Mouse (Mus musculus) C2C12 (cell line): ENCODE results near the gene Irf8. TPM values are rescaled to one million over a fixed set of nuclear protein-coding genes. Genes with fewer than 3 reads are reported as not detected.

Experiments
- H3K27me3 ChIP-seq: one replicate; pipeline ENCODE4 v1.6.1; 2011; ENCODE audit not compliant: control insufficient read depth, insufficient read depth, insufficient read length
- H3K36me3 ChIP-seq: one replicate; pipeline ENCODE4 v1.6.1; 2011; ENCODE audit not compliant: control insufficient read depth, insufficient read depth
- H3K4me3 ChIP-seq: one replicate; pipeline ENCODE4 v1.5.1; 2011; ENCODE audit warnings: mild to moderate bottlenecking, control low read depth; ENCODE audit not compliant: poor library complexity, insufficient read depth, severe bottlenecking
- H3K79me2 ChIP-seq: one replicate; pipeline ENCODE4 v1.6.1; 2011; ENCODE audit not compliant: control insufficient read depth, insufficient read depth
- H3K79me3 ChIP-seq: one replicate; pipeline ENCODE4 v1.6.1; 2011; ENCODE audit warnings: low read depth, control low read depth
- H3ac ChIP-seq: one replicate; pipeline ENCODE3; 2011; ENCODE audit warnings: low read depth; ENCODE audit not compliant: control insufficient read depth, insufficient read length
- CEBPB ChIP-seq: IDR thresholded peaks from one replicate; pipeline ENCODE4 v1.6.1; 2011; ENCODE audit warnings: low read depth, mild to moderate bottlenecking, control low read depth, moderate library complexity
- CTCF ChIP-seq: IDR thresholded peaks from one replicate; pipeline ENCODE4 v1.5.1; 2011; ENCODE audit not compliant: control insufficient read depth, insufficient read depth, insufficient read length
- FOSL1 ChIP-seq: IDR thresholded peaks from one replicate; pipeline ENCODE4 v1.8.0; 2011; ENCODE audit warnings: mild to moderate bottlenecking, low read length; ENCODE audit not compliant: poor library complexity, insufficient read depth, severe bottlenecking
- MAX ChIP-seq: IDR thresholded peaks from one replicate; pipeline ENCODE4 v1.6.1; 2011; ENCODE audit warnings: mild to moderate bottlenecking, control low read depth
- MYOD1 ChIP-seq: IDR thresholded peaks from one replicate; pipeline ENCODE4 v1.6.1; 2011; ENCODE audit warnings: low read depth; ENCODE audit not compliant: control insufficient read depth, insufficient read length
- MYOG ChIP-seq: IDR thresholded peaks from one replicate; pipeline ENCODE4 v1.6.1; 2011; ENCODE audit not compliant: control insufficient read depth, insufficient read length; ENCODE audit errors: extremely low read depth
- USF1 ChIP-seq: IDR thresholded peaks from one replicate; pipeline ENCODE4 v1.6.1; 2011; ENCODE audit warnings: low read depth, mild to moderate bottlenecking, control low read depth, moderate library complexity
- polyA plus RNA-seq: library from polyadenylated mRNA; unstranded; fragments of >200 nt; fragmentation: generic; extraction: Trizol; gene quantifications from one replicate; pipeline ENCODE4 v1.2.1, GENCODE M21; 2012; ENCODE audit warnings: missing spikeins

Gene Irf8
- polyA plus RNA-seq, 1 experiment: not detected

GRCm38 (mm10) chr8:120783781-120784180 lies 47.6 kb downstream of the Irf8 start:
- Histone ChIP-seq H3K4me3 (no peak overlapping the region), H3K36me3 (no peaks in the 10 kb centered on the region), H3K79me3 (no peaks in the 10 kb centered on the region), H3K27me3 (peaks cover 77% of the 10 kb centered on the region), H3ac (no peak overlapping the region), H3K79me2 (no peaks in the 10 kb centered on the region)
- TF ChIP-seq CEBPB (no peak), FOSL1 (no peak), MYOD1 (no peak), MYOG (no peak), MAX (no peak), USF1 (no peak), CTCF (no peak)

GRCm38 (mm10) chr8:120786753-120787152 lies 50.6 kb downstream of the Irf8 start:
- TF ChIP-seq MYOG (no peak), USF1 (no peak), MYOD1 (no peak), CEBPB (no peak), MAX (no peak)
- Histone ChIP-seq H3K4me3 (no peak overlapping the region), H3K79me2 (no peaks in the 10 kb centered on the region), H3K27me3 (peaks cover 82% of the 10 kb centered on the region), H3ac (no peak overlapping the region), H3K36me3 (no peaks in the 10 kb centered on the region), H3K79me3 (no peaks in the 10 kb centered on the region)

GRCm38 (mm10) chr8:120787631-120788030 lies 51.5 kb downstream of the Irf8 start:
- Histone ChIP-seq H3K4me3 (no peak overlapping the region), H3K79me2 (no peaks in the 10 kb centered on the region), H3ac (no peak overlapping the region), H3K36me3 (no peaks in the 10 kb centered on the region), H3K27me3 (peaks cover 83% of the 10 kb centered on the region), H3K79me3 (no peaks in the 10 kb centered on the region)
- no peak for TF ChIP-seq USF1
- no peak for TF ChIP-seq MYOD1
- TF ChIP-seq MAX: no peak
- TF ChIP-seq FOSL1: no peak
- TF ChIP-seq MYOG: no peak
- TF ChIP-seq CTCF: no peak
- TF ChIP-seq CEBPB: no peak

GRCm38 (mm10) chr8:120792710-120793109 lies 56.6 kb downstream of the Irf8 start:
- Histone ChIP-seq H3K27me3 (peaks cover 82% of the 10 kb centered on the region), H3K79me2 (no peaks in the 10 kb centered on the region), H3K36me3 (no peaks in the 10 kb centered on the region), H3K4me3 (no peak overlapping the region), H3K79me3 (no peaks in the 10 kb centered on the region), H3ac (no peak overlapping the region)
- no peak for TF ChIP-seq CTCF
- no peak for TF ChIP-seq MYOD1
- no peak for TF ChIP-seq FOSL1
- TF ChIP-seq USF1: no peak
- no peak for TF ChIP-seq MYOG
- no peak for TF ChIP-seq MAX
- TF ChIP-seq CEBPB: no peak

GRCm38 (mm10) chr8:120795944-120796635 lies 59.9 kb downstream of the Irf8 start:
- no peak overlapping the region for H3ac ChIP-seq
- H3K36me3 ChIP-seq: no peaks in the 10 kb centered on the region
- H3K4me3 ChIP-seq: no peak overlapping the region
- peak; percentile 95 for TF ChIP-seq CTCF
- TF ChIP-seq USF1: no peak
- no peak for TF ChIP-seq MYOG
- H3K79me3 ChIP-seq: no peaks in the 10 kb centered on the region
- no peaks in the 10 kb centered on the region for H3K79me2 ChIP-seq
- peaks cover 78% of the 10 kb centered on the region for H3K27me3 ChIP-seq

- Histone ChIP-seq H3K4me3 (no peak overlapping the region), H3K27me3 (peaks cover 78% of the 10 kb centered on the region), H3ac (no peak overlapping the region), H3K36me3 (no peaks in the 10 kb centered on the region), H3K79me2 (no peaks in the 10 kb centered on the region), H3K79me3 (no peaks in the 10 kb centered on the region)
- no peak for TF ChIP-seq MAX
- TF ChIP-seq MYOG: no peak
- TF ChIP-seq USF1: no peak
- no peak for TF ChIP-seq CTCF
- TF ChIP-seq FOSL1: no peak
- no peak for TF ChIP-seq CEBPB
- TF ChIP-seq MYOD1: no peak
Observed at GRCm38 (mm10) chr8:120797019-120797727, 61.0 kb downstream of the Irf8 start.
